Mouse (Mus musculus) fat pad, adult 2 months (tissue): Measurements from ENCODE around the gene En2.

Source experiments
- DNase-seq: peaks from one replicate; pipeline ENCODE4 v3.0.0-alpha.2; 2011; ENCODE audit warnings: low read depth, low spot score; ENCODE audit errors: extremely low read depth

En2 gene

GRCm38 (mm10) chr5:28165358-28166255, at the start of gene En2:
TSS of gene En2 (plus strand) at chr5:28165694.
- no peak for DNase-seq

- no peak for DNase-seq
Observed at GRCm38 (mm10) chr5:28117251-28117880, 48.1 kb upstream of the En2 start.

GRCm38 (mm10) chr5:28117882-28118530, 47.5 kb upstream of the En2 start:
- DNase-seq, result no peak

GRCm38 (mm10) chr5:28118531-28118925, 47.0 kb upstream of the En2 start:
- DNase-seq, result no peak

- no peak for DNase-seq
Observed at GRCm38 (mm10) chr5:28119576-28119975, 45.9 kb upstream of the En2 start.

- DNase-seq, result no peak
Observed at GRCm38 (mm10) chr5:28122491-28123454, 42.7 kb upstream of the En2 start.

GRCm38 (mm10) chr5:28123455-28123825, 42.1 kb upstream of the En2 start:
- DNase-seq, result no peak

- no peak for DNase-seq
Observed at GRCm38 (mm10) chr5:28124321-28125230, 40.9 kb upstream of the En2 start.

GRCm38 (mm10) chr5:28128851-28129250, 36.6 kb upstream of the En2 start:
- no peak for DNase-seq

GRCm38 (mm10) chr5:28132231-28132630, 33.3 kb upstream of the En2 start:
- DNase-seq, result no peak

GRCm38 (mm10) chr5:28136438-28136837, 29.1 kb upstream of the En2 start:
- DNase-seq, result no peak

GRCm38 (mm10) chr5:28144555-28144954, 20.9 kb upstream of the En2 start:
- DNase-seq, result no peak

GRCm38 (mm10) chr5:28146018-28146417, 19.5 kb upstream of the En2 start:
- no peak for DNase-seq

- no peak for DNase-seq
Observed at GRCm38 (mm10) chr5:28148473-28148872, 17.0 kb upstream of the En2 start.

GRCm38 (mm10) chr5:28149436-28149835, 16.1 kb upstream of the En2 start:
- no peak for DNase-seq

- no peak for DNase-seq
Observed at GRCm38 (mm10) chr5:28157044-28157730, 8.3 kb upstream of the En2 start.

- DNase-seq, result no peak
Observed at GRCm38 (mm10) chr5:28157781-28158180, 7.7 kb upstream of the En2 start.

- no peak for DNase-seq
Observed at GRCm38 (mm10) chr5:28158308-28159071, 7.0 kb upstream of the En2 start.
